Mouse (Mus musculus) testis, adult 2 months (tissue): ENCODE measurements around the gene Clcn6.

Experiments
- CTCF ChIP-seq: fragments of 200-500 bp; IDR thresholded peaks from 2 replicates; pipeline ENCODE4 v1.5.1; 2012; ENCODE audit warnings: low read depth, mild to moderate bottlenecking, inconsistent platforms, low read length, moderate library complexity; ENCODE audit not compliant: control insufficient read depth, insufficient read depth, insufficient replicate concordance
- POLR2A ChIP-seq: fragments of 200-500 bp; IDR thresholded peaks from 2 replicates; pipeline ENCODE4 v1.6.1; 2012; ENCODE audit warnings: low read depth, mild to moderate bottlenecking, inconsistent platforms, low read length, moderate library complexity; ENCODE audit not compliant: control insufficient read depth

DNA sequence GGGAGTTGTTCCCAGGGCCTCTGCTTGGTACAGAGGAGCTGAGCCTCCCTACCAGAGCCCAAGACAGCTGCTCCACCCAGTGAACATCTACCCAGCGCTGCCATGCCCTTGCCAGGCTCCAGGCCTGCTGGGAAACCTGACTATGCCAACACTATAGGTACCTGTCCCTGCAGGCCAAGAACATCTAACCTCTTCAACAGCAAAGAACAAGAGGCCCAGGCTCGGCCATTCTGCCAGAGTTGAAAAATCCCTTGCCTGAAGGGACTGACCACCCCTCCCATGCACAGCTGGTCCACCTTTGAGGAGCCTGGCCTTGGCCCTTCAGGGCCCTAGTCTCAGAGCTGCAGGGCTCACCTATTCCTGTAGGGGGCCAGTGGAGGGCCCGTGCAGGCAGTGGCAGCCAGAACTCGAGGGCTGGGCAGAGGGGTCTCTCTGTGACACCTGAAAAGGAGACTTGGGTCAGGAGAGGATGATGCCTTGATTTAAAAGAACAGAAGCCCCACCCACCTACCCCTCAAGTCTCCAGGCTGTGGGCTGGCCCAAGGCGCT is 19.1 kb upstream of the Clcn6 start:
- TF ChIP-seq POLR2A (no peak), CTCF (no peak)
